Mouse (Mus musculus) fat pad, adult 2 months (tissue): Measurements from ENCODE around the gene Bmp2.

Experiments
- DNase-seq: peaks from one replicate; pipeline ENCODE4 v3.0.0-alpha.2; 2011; ENCODE audit warnings: low read depth, low spot score; ENCODE audit errors: extremely low read depth

Bmp2 gene

DNA sequence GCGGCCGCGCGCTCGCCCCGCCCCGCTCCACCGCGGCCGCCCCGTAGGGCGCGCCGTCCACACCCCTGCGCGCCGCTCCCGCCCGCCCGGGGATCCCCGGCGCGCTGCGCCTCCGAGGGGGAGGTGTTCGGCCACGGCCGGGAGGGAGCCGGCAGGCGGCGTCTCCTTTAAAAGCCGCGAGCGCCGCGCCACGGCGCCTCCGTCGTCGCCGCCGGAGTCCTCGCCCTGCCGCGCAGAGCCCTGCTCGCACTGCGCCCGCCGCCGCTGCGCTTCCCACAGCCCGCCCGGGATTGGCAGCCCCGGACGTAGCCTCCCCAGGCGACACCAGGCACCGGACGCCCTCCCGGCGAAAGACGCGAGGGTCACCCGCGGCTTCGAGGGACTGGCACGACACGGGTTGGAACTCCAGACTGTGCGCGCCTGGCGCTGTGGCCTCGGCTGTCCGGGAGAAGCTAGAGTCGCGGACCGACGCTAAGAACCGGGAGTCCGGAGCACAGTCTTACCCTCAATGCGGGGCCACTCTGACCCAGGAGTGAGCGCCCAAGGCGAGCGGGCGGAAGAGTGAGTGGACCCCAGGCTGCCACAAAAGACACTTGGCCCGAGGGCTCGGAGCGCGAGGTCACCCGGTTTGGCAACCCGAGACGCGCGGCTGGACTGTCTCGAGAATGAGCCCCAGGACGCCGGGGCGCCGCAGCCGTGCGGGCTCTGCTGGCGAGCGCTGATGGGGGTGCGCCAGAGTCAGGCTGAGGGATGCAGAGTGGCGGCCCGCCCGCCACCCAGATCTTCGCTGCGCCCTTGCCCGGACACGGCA, at the start of gene Bmp2:
TSS of gene Bmp2 (plus strand) at position 129 of the 811 bp plus-strand sequence.
- no peak for DNase-seq

DNA sequence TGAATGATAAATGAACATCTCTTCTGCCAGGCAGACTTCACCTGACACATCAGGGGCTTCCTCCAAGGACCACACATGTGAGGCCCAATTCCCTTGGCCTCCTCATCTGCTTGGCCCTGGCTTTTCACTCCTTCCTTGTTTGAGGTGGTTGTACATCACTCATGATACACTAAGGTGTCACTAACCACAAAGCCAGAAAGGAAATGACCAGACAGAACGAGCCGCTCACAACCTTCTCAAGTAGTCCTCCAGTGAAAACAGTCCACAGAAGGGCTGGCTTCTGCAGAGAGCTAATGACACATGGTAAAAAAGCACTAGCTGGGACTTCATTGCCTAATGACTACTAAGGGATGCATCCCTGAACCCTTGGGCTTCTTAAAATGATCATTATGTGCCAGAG, 46.3 kb upstream of the Bmp2 start:
- DNase-seq: no peak

DNA sequence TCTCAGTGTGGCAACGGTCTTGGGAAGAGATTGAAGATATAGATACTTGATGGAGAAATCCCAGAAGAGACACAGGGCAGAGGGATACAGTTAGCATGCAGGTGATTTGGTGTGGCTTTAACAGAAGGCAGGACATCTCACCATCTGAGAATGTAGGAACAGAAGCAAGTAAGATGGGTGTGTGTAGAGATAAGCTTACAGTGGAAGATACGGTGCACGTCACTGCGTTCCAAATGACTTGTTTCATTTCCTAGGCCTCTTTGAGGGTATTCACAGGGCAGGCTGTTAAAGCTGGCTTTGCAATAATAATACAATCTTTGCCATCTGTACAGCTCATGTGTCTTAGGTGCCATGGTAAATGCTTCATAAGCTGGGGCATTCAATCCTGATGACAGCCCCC, 44.9 kb upstream of the Bmp2 start:
- no peak for DNase-seq

DNA sequence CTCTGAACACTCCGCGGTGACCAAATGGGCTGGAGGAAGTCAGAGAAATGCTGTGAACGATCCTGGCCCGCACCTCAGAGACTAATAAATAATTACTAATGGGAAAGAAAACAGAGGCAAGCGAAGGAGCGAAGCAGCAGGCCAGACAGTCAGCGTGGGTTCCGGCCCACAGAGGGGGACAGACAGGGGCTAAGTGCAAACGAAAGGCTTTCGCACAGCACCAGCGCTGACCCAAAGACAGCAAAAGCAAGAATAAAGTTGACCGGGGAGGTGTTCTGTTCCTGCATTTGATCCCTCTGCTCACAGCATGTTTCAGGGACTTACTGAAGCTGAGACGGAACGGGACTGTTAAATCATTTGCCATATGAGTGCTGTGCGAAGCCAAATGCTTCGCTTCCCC, 42.8 kb upstream of the Bmp2 start:
- no peak for DNase-seq

DNA sequence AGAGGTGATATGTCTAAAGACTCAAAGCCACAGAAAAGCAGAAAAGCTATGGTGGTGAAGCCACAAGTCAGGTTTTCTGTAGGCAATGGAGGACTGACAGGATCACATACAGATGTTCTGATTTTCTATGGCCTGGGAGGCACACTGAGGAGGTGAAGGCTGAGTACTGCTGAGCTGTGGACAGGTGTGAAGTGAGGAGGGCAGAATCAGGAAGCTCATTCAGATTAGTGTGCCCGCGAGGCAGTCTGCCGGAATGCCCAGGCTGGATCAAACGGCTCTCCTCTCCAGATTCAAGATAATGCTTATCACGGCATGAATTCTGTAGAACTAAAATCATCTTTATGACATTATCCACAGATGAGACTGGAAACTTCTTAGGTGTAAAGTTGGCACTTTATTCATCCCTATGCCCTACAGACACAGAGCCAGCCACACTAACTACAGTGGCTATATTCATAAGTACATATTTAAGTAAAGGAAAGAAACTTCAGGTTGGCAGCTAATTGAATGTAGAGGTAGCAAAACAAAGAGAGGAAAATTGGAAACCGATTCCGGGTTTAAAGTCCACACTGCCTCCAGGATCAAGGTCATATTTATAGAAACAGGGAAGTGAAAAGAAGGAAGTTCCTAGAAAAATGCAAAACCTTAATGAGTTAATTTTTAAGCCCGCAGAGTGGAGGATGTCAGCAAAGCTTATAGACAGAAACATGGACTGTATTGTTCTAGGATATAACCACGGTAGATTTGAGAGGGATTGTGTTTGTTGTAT, 40.8 kb upstream of the Bmp2 start:
- no peak for DNase-seq

DNA sequence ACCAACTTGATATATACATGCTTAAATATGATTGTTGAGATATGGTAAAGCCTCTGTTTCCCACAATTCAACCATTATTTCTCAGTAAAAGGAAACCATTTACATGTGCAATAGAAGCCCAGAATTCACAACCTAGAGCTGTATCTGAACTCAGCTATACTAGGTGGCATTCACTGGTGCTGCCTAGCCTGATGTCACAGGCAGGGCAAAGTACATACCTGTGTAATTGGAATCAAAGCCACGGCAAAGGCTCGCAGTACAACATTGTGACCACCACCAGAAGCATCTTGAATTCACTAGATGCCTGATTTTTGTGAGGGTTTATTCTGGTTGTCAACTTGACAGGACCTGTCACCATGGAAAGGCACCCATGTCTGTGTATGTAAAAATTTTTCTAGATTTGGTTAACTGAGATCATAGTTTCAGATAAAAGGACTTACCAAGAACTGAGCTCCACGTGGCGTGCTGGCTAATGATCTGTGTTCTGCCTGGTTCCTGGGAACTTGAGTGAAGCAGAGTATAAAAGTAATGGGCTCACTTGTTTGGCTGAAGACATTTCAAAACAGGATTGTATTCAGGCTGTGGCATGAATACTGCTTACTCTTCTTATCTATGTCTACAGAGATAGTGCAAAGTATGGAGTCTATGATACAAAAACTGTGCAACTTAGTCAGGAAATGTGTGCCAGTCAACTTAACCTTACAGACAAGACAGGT, 35.5 kb upstream of the Bmp2 start:
- DNase-seq: no peak

DNA sequence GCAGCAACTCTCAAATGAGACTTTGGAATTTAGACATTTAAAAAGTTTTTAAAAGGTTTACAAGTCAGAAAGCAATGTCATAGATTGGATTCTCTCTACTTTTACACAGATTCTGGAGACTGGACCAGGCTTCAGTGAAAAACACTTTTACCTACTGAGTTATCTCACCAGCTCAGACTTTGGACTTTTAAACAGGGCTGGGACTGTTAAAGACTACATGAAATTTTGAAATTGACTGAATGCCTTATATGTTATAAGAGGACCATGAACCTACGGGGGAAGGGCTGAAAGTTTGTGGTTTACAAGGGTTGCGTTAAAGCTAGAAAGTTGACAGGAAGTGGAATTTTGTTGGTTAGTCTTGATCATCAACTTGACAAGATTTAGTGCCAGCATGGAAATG, 34.1 kb upstream of the Bmp2 start:
- no peak for DNase-seq

DNA sequence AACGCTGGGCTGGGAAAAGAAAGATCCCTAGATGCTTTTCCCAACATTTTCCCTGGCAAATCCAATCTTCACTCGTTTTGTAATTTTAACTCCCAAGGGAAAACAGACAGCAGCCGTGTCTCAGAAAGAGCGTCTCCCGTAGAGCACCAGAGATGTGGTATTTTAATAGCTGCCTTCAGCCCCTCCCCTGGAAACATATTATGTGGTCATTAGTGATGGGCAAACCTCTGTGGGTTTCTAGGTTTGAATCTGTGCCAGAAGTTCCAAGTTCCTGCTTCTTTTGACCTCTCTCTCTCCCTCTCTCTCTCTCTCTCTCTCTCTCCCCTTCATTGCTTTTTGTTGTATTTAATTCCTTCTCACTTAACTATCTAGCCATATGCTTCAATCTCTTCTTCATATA, 30.8 kb upstream of the Bmp2 start:
- no peak for DNase-seq

DNA sequence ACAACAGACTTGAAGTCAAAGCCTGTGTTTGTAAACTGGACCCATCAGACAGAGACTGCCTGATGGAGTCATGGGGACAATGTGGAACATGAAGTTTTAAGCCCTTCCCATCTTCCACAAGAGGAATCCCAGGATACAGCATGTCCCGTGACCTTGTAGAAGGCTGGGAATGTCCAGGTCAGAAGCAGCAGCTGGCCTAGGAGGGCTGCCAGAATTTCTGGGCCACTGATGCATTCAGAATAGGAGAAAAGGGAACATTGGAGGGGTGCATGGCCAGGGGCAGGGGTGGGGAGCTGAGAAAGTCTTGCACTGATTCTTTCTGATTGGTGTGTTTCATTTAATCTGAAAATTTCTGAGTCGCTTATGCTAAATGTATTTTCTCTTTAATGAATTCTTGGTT, 29.8 kb upstream of the Bmp2 start:
- DNase-seq: no peak

DNA sequence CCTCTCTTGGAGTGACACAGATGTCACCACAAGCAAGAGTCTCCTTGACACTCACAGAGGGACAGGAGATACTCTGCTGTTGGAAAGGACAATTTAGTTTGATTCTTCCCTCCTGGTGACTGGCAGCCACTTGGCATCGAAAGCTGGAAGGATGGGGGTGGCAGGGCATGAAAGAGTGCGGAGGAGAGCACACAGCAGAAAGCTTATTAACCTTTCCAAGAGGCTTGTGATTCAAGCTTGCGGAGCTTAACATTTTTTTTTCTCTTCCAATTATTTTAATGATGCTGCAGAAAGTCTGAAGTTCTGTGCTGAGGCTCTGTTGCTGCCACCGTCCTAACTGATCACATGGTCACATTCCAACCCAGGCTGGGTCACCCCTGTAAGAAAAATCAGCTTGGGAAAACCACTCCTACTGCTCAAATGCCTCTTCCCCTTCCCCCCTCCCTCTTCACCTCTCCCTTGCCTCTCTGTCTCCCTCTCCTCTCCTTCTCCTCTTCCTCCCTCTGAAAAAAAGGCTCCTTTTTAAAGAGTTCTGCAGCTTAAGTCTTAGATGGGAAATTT, 26.3 kb upstream of the Bmp2 start:
- no peak for DNase-seq

DNA sequence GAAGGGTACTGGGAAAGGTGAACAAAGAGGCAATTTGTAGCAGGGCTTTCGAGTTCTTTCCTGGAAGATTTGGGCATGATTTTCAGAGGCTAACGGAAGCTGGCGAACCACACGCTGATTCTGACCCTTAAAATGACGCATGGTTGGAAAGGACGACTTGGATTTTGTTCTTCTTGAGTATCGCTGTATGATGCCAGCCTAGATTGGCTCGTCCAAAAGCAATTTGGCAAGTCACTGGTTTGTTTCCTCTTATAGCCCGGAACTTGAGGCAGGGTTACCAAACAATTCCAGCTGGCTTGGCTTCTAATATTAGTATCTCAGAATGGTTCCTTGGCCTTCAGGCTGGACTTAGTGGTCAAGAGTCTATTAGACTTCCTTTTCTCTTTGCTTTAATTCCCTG, 22.6 kb upstream of the Bmp2 start:
- DNase-seq: no peak

DNA sequence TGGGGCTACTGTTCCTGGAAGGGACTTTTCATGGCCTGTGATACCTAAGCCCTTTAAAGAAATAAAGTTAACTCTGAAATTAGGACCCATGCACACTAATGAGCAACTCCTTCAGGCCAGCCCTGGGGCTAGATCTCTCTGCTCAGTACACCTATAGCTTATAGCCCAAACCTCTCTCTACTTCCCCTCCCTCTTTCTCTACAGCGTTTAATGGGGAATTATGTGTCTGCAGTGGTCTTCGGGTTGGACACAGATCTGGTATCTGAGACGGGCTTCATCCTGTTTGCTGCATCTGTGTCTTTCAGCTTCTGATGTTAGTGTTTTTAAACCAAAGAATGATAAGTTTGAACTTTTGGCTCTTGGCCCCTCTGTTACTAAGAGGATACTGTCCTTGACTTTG, 18.9 kb upstream of the Bmp2 start:
- no peak for DNase-seq

DNA sequence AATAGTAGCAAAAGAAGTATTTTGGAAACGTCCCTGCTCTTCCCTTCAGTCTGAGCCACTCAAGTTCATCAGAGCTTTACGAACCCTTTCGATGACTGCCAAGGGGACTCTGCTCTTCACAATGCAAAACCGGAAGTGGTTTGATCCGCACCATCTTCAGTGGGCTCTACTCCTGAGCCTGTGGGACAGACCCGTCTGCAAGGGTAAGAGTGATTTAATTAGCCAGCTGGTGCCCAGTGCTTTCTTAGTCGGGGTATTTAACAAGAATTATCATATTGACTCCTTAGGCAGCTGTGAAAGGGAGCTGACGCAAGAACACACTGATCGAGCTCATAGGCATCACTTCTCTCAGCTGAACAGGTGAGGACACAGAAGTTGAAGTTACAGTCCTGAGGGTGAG, 16.5 kb upstream of the Bmp2 start:
- DNase-seq: no peak

DNA sequence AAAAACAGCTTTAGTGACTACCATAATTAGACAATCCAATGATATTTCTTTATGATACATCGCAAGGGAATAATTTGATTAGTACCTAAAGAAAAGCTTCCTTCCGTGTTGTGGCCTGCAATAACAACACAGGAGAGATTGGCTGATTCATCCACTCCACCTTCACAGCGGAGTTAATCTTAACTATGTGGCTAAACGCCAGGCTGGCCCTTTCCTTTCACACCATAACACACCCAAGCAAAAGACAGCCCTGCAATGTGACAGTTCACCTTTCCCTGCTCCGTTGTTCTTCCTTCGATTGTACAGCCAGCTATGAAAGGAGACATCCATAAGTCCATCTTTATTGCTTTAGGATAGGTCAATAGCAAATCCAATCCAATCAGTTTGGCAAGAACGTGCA, 15.1 kb upstream of the Bmp2 start:
- DNase-seq: no peak

DNA sequence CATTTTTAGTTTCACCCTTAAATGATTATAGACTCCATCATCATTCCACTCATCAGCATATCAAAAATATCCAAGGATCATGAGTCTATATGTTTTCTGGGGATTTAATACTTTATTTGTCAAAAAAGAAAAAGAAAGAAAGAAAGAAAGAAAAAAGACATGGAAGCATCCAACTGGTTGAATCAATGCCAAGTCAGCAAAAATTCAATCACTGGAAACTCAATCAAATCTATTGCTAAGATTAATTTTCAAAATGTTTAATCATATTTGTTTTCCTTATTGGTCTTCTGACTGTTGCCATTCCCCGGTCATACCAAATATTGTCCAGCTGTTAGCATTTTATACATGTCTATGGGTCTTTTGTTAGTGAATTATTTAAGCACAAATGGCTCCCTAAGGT, 11.3 kb upstream of the Bmp2 start:
- DNase-seq: no peak

DNA sequence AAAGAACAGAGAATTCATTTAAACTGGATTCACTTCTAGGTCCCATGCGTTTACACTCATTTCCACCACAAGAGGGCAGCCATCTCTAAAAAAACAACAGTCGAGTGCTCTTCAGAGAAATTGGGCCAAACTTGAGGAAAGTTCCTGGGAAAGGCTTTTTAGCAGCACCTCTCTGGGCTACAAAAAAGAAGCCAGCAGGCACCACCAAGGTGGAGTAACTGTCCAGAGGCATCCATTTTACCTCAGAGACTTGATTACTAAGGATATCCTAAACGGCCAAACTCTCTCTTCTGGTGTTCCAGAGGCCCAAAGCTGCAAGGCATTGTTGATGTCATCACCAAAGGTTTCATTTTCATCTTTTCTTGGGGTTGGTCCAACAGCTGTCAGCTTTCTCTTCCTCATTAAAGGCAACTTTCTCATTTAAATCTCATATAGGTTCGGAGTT, 1.7 kb upstream of the Bmp2 start:
- no peak for DNase-seq

DNA sequence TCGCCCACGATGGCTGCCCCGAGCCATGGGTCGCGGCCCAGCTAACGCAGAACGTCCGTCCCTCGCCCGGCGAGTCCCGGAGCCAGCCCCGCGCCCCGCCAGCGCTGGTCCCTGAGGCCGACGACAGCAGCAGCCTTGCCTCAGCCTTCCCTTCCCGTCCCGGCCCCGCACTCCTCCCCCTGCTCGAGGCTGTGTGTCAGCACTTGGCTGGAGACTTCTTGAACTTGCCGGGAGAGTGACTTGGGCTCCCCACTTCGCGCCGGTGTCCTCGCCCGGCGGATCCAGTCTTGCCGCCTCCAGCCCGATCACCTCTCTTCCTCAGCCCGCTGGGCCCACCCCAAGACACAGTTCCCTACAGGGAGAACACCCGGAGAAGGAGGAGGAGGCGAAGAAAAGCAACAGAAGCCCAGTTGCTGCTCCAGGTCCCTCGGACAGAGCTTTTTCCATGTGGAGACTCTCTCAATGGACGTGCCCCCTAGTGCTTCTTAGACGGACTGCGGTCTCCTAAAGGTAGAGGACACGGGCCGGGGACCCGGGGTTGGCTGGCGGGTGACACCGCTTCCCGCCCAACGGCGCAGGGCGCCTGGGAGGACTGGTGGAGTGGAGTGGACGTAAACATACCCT, 995 bp downstream of the Bmp2 start:
- DNase-seq: no peak

DNA sequence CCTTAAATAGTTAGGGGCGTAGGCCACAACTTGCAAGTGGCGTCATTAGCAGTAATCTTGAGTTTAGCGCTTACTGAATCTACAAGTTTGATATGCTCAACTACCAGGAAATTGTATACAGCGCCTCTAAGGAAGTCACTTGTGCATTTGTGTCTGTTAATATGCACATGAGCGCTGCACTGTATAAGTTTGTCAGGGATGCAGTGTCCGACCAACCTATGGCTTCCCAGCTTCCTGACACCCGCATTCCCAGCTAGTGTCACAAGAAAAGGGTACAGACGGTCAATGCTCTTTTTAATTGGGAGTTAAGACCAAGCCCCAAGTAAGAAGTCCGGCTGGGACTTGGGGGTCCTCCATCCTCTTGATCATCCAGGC, 1.9 kb downstream of the Bmp2 start:
- DNase-seq: no peak

DNA sequence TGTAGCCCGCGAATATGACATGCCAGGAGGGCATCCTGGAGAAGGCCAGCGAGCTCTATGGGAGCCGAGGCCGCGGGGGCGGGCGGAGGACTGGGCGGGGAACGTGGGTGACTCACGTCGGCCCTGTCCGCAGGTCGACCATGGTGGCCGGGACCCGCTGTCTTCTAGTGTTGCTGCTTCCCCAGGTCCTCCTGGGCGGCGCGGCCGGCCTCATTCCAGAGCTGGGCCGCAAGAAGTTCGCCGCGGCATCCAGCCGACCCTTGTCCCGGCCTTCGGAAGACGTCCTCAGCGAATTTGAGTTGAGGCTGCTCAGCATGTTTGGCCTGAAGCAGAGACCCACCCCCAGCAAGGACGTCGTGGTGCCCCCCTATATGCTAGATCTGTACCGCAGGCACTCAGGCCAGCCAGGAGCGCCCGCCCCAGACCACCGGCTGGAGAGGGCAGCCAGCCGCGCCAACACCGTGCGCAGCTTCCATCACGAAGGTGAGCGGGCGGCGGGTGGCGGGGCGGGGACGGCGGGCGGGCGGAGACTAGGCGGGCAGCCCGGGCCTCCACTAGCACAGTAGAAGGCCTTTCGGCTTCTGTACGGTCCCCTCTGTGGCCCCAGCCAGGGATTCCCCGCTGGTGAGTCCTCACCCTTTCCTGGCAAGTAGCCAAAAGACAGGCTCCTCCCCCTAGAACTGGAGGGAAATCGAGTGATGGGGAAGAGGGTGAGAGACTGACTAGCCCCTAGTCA, 2.5 kb downstream of the Bmp2 start:
- DNase-seq: no peak

DNA sequence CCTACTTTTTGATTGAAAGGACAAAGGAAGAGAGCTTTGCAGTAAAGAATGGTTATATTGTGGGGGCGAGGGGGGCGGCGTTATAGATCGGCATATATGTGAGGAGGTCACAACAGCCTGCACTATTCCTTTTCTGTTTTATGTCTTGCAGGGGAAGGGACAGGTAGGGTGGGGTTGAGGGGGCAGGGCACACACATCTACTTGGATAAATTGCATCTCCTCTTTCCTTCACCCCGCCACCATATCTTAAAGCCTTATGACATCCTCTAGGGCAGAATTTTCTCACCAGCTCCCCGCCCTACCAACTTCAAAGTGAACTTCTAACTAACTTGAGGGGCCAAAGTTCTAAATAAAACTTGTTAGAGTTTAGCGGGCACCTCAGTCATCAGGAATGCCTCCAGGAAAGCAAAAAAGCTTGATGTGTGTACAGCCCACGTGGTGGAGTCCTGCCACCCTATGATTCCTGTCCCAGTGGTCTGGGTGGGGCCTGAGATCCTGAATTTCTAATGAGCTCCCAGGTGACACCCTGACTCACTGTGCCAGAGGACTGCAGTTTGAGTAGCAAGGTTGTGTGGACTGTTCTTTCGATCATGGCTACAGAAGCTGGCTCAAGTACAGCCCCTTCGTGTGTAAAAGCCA, 12.4 kb downstream of the Bmp2 start:
- no peak for DNase-seq
